Mouse (Mus musculus) activated CD4-positive, CD25-positive, alpha-beta regulatory T cell, adult 4 months (primary cell): ENCODE data around the gene Olfr1336. TPM values are rescaled to one million over a fixed set of nuclear protein-coding genes. Genes with fewer than 3 reads are reported as not detected.
"Not testable (repeated sequence)": the region's sequence is repeated elsewhere in the genome, so short reads cannot be mapped to it uniquely, and the experiment has no call there.

Source experiments
- ATAC-seq: one replicate; pipeline ENCODE4 v1.8.0; 2017
- polyA plus RNA-seq, 2 experiments: library from polyadenylated mRNA; unstranded; fragments of 100-300 nt; shearing (Covaris generic); gene quantifications; one replicate each; pipeline ENCODE4 v1.2.1; 2017

Gene Olfr1336
- polyA plus RNA-seq: under 1 TPM in 1 of 2 experiments, not detected in 1; 0.11 TPM

DNA sequence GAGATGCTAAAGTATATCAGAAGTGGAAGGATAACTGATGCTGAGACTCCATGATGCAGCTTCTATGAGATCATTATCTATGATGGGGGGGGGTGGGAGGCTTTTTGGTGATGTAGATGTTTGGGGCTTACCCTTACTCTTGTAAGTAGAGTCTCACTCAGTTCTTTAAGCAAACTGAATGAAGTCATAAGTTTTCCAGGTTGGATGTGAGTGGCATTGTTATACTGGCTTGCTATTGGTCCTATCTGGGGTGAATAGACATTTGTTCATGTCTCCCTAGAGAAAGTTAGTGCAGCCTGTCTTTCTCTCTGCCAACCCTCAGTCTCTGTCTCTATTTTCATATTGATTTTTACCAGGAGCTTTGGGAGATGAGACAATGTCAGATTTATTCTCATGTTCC, at the start of gene Olfr1336:
Gene Olfr1336 (plus strand): TSS at position 301 of the 400 bp plus-strand sequence.
- no peak for ATAC-seq

DNA sequence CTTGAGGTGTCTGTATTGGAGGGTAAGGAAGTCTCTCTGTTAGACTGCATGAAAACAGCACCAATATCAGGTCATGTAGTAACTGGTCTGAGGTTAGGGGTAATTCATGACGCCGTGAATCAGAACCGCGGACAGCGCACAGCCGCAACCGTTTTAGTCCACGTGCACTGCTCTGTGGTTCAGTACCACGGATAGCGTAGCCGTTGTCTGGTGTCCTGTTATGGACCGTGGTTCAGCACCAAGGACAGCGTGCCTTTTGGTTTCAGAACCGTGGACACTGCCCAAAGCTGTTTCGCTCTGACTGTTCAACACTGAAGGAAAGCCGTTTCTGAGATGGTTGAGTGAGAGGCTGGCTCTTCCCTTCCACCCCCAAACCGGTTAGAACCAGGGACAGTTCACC, 45.9 kb upstream of the Olfr1336 start, which contains the start of gene Gm20715:
Gene Gm20715 (plus strand): TSS at position 235 of the 400 bp plus-strand sequence.
- ATAC-seq: peak; percentile 81

DNA sequence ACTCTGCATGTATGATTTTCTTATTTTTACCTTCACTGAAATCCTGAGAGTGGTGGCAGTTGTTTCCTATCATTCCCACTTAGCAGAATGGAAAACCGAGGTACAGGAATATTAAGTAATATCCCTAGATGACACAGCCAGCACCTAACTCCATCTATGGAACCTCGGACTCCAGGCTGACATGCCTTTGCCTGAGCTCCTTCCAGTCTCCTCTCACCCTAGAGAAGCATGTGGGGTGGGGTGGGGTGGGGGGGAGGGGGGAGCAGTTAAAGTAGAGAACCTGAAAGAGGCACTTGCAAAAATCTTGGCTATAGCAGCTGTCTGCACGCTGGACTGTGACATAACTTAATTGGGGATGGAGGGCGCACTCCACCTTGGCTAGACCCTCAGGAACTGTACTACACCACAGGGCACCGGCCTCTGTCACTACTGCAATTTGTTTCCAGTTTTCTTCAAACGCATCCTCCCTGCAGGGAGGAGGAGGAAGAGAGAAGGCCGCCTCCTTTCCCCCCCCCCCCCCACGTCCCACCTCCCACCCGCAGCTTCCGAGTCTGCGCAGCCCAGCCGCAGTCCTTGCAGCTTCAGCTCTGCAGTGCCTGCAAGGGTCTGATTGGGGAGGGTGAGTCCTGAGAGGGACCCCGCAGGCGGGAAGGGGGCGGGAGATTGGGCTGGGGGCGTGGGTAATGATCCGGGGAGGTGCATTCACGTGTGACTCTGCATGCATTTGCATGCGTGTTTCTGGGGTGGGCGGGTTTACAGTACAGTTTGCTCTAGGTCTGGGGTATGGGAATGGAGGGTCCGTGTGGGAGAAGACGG, 41.1 kb upstream of the Olfr1336 start:
- no peak for ATAC-seq

DNA sequence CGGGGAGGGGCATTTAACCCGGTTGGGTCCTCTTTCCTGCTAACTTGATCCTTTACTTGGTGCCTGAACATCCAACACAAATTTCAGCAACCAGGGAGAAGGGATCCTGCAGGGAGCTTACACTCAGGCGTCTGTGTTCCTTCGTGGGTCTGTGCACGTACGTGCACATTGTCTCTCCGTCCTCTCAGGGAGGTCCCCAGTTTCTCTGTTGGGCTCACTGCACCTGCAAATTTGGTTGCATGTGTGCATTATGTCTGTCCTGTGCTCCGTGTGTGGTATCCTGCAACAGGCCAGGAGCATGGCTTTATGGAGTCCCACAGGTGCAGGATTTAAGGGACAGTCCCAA, 40.6 kb upstream of the Olfr1336 start:
- no peak for ATAC-seq

DNA sequence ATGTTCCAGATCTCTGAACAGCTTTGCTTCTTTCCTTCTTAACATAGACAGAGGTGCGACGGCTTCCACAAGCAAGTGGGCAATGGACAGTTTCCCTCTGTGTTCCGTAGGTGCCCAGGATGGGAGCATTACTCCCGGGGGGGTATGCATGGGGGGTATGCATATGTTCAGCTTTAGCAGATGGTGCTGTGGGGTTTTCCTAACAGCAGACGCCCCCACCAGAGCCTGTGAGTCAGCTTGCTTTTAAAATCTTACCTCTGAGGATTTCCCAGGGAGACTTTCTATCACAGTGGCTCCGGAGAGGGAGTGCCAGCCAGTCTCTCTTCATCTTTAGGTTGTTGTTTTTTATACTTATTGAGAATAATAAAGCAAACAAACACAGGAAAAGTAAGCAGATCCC, 36.1 kb upstream of the Olfr1336 start:
- no peak for ATAC-seq

DNA sequence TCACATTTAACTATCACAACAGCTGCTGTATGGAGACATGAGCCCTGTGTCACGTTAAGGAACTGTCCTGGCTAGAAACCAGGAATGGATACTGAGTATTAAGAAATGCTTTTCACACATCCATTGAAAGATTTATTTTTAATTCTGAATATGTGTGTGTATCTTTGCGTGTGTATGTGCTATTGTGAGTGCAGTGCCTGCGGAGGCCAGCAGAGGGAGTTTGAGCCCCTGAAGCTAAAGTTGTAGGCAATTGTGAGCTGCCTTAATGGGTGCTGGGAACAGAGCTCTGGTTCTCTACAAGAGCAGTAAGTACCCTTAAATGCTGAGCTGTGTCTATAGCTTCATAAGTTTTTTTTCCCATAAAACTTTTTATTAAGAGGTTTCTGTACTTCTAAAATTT, 26.6 kb upstream of the Olfr1336 start:
- no peak for ATAC-seq

DNA sequence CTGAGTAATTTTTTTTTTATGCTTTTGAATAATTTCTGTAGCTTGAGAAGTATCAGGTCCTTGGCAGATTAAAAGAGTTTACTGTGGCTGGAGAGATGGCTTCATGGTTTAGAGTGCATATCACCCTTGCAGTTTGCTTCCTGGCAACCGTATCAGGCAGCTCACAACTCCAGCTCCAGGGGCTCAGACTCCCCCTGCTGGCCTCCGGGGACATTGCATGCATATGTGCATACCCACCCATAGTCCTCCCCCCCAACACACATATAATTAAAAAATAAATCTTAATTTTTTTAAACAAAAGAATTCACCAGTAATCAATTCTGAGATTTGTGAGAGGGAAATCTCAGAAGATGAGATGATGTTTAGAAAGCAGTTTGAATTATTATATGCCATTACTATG, 25.6 kb upstream of the Olfr1336 start:
- ATAC-seq: no peak

DNA sequence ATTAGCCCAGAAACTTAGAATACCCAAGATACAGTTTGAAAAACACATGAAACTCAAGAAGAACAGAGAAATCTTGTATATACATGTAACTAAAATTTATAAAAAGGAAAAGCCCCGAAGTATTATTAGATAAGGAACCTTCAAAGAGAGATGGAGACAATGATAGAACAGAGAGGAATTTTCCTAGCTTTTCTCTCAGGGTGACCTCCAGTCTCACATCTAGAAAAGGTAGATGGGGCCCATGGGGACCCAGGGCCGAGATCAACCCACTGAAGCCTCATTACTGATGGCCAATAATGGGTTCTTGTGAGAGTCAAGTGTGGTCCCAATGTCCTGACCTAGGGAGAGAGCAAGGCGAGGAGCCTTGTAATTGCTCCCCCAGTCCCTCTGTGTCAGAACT, 17.6 kb upstream of the Olfr1336 start, which contains the start of gene Olfr1344:
Gene Olfr1344 (plus strand): TSS at position 301 of the 400 bp plus-strand sequence.
- ATAC-seq: no peak

DNA sequence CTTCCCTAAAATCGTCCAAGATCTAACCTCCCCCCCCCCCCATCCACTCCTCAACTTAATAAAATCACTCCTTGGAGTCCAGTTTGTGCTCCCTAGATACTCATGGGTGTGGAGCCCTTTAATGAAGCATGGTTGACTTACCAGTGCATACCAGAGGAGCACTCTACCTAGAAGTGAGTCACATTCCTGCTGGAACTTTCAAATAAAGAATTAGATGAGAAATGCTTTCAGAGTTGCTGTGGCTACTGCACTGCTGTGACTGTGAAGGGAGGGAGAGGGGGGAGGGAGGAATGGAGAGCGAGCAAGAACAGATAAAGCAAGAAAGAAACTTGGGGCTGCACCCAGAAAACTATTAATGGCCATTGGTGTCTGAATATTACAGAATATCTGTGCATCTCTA, 14.8 kb upstream of the Olfr1336 start:
- no peak for ATAC-seq

DNA sequence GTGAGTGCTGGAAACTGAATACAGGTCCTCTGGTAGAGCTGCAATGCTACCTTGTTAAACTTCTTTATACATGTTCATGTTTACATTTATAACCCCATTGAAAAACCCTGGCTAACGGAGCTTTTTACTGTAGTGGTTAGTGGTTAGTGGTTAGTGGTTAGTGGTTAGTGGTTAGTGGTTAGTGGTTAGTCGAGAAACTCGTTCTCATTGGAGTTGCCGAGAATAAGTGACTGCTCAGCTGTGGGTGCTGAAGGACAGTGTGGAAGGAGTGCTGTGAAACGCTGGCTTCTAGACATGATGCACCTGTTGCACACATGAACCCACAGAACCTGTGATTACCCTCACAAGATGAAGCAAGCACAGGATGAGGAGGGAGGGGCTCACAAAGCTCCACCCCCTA, 8.2 kb upstream of the Olfr1336 start:
- no peak for ATAC-seq

DNA sequence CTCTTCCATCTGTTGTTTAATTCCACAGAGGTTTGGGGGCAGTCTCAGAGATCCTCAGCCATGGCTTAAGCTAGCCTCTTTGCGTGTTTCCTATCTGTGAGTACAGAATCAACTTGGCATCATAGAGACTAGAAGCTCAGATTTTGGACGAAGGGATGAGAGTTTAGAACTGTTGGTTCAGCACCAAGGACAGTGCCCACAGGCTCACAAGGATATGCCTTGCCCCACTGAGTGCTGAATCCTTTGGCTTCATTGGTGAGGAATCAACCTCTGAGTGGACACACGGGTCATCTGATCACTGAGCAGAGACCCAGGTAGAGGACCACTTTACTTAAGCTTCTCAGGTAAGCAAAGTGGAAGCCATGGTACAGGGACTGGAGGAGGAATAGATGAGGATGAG, 431 bp downstream of the Olfr1336 start:
- no peak for ATAC-seq

DNA sequence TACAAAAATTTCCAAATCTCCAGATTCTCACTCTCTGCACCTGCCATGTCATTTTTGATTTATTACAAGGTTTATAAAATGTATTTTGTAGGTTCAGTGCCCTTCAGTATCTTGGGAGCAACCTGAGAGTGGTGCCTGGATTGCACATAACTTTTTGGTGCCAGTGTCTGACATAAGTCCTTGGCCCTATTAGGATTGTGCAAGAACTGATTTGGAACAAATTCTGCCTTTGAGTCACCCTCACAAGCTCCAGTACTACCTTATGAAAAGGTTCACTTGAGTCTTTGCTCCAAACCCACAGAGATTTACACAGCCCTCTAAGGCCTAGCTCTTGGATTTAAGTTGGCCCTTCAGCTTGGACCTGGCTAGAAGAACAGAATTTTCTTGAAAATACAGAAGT, 11.0 kb downstream of the Olfr1336 start, which contains the start of gene Olfr1346:
Gene Olfr1346 (plus strand): TSS at position 151 of the 400 bp plus-strand sequence.
- no peak for ATAC-seq

DNA sequence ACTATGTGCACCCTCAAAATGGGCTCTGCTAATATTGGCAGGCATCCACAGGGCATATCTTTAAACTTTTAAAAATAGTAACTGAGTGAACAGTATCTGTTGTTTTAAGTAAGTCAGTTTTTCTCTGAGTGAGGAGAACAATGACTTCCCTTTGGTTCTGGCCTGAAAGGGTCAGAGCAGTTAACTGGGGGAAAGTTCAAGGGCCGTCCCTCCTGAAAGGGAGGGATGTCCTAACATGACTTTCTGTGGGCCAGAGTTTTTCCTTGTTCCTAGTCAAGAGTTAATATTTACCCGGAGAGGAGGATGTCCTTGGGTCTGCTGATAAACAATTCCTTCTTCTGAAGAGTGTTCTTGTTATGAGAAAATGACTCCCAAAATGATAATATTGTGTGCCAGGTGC, 21.7 kb downstream of the Olfr1336 start:
- not testable (repeated sequence) for ATAC-seq

DNA sequence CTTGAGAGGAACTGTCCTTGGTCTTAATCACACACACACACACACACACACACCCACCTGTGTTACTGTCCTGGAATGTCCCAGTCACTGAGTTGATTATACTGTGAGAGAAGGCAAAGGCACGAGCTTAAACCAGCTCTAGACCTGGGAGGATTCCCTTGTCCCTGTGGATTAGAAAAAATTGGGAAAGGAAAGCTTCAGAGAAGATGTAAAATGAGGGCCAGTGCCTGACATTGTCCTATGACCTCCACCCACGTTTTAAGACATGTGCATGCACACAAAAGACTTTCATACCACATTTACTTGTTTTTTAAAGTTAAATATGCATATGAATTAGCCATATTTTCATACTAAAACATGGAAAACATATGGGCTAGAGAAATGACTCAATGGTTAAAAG, 30.9 kb downstream of the Olfr1336 start, which contains the start of gene Olfr5:
Gene Olfr5 (minus strand): TSS at position 101 of the 400 bp plus-strand sequence.
- no peak for ATAC-seq

DNA sequence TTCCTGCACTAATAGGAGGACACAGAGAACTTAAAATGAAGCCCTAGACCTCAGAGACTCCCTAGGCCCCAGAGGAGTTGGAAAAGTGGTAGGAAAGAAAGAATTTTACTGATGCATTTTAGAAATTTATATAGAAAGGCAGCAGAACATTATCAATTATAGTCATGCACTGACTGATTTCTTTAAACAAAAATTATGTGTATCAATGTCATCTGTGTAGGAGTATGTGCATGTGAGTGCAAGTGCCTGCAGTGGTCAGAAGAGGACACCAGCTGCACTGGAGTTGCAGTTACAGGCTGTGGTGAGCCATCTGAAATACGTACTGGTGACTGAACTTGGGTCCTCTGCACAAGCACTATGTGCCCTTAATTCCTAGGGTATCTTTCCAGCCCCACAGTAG, 43.7 kb downstream of the Olfr1336 start, which contains the start of gene Olfr1347:
Gene Olfr1347 (minus strand): TSS at position 101 of the 400 bp plus-strand sequence.
- ATAC-seq: no peak

DNA sequence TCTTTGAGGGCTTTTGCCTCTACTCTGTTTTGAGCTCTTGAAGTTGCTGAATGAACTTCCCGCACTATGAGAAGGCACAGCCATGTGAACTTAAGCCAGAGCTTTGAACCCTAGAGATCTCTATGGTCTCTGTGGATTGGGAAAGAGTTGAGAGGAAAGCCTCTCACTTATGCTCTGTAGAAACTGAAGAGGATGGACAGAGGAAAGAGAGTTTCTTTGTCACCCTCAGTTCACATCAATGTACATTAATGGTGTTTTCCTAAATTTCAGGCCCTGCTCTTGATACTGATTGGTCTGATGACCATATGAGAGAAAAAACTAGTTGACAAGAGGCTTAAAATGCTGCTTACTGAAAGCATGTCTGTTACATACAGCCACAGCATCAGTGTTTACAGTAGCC, 52.7 kb downstream of the Olfr1336 start, which contains the start of gene Olfr1348:
Gene Olfr1348 (minus strand): TSS at position 101 of the 400 bp plus-strand sequence.
- ATAC-seq: no peak

Other genes starting within 250 kb of the Olfr1336 start
- not detected for gene Zscan5b, start 233.9 kb upstream of the Olfr1336 start, polyA plus RNA-seq
- not detected for gene Epp13, start 203.5 kb upstream of the Olfr1336 start, polyA plus RNA-seq
- 1 to 10 TPM; 4.1 to 4.6 TPM for gene Zfp667, start 169.6 kb upstream of the Olfr1336 start, polyA plus RNA-seq
- 1 to 10 TPM in 1 of 2 experiments, not detected in 1; 1.1 TPM for gene Zfp583, start 124.9 kb upstream of the Olfr1336 start, polyA plus RNA-seq
- gene Gm3854, start 112.4 kb upstream of the Olfr1336 start, polyA plus RNA-seq: under 1 TPM; 0.24 to 0.31 TPM
- 1 to 10 TPM; 1.8 to 2.4 TPM for gene Zfp78, start 92.9 kb upstream of the Olfr1336 start, polyA plus RNA-seq
- 1 to 10 TPM; 1.9 to 5.9 TPM for gene Zfp28, start 72.9 kb upstream of the Olfr1336 start, polyA plus RNA-seq
- not detected for gene Smim17, start 57.5 kb upstream of the Olfr1336 start, polyA plus RNA-seq
- not detected for gene Gm20715, start 45.9 kb upstream of the Olfr1336 start, polyA plus RNA-seq
- not detected for gene Olfr1344, start 17.5 kb upstream of the Olfr1336 start, polyA plus RNA-seq
- gene Olfr1346, start 10.9 kb downstream of the Olfr1336 start, polyA plus RNA-seq: not detected
- not detected for gene Olfr5, start 30.8 kb downstream of the Olfr1336 start, polyA plus RNA-seq
- not detected for gene Olfr1347, start 43.6 kb downstream of the Olfr1336 start, polyA plus RNA-seq
- under 1 TPM in 1 of 2 experiments, not detected in 1; 0.95 TPM for gene Olfr1348, start 52.6 kb downstream of the Olfr1336 start, polyA plus RNA-seq
- gene Olfr1349, start 66.8 kb downstream of the Olfr1336 start, polyA plus RNA-seq: not detected
- not detected for gene Olfr1350, start 108.7 kb downstream of the Olfr1336 start, polyA plus RNA-seq
- gene Zim1, start 240.3 kb downstream of the Olfr1336 start, polyA plus RNA-seq: not detected